Mouse (Mus musculus): ENCODE data around the gene Rph3a. TPM values are rescaled to one million over a fixed set of nuclear protein-coding genes. Genes with fewer than 3 reads are reported as not detected.
"Not testable (repeated sequence)": the region's sequence is repeated elsewhere in the genome, so short reads cannot be mapped to it uniquely, and the experiment has no call there.

Gene Rph3a
- polyA plus RNA-seq, 1 experiment from 2014 or later, result not detected

DNA sequence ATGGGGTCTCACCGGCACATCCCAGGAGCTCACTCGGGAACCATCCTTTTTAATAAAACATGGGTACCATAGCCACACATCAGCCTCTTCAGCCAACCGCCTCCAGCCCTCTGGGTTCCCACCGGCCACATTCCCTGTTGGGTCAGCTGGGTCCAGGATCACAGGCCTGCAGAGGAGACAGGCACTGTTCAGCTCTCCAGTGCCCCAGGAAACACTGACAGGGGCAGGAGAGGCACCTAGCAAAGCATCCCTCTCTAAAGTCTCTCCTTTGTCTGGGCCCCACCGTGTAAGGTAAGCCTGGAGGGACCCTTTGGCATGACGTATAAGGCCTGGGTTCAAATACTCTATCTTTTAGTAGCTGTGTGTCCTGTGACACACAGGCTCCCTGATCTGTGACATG is 111.6 kb downstream of the Rph3a start:
- DNase-seq (ENCODE audit: low spot score) (no peak), ATAC-seq (ENCODE audit: insufficient number of reproducible peaks, low FRiP score, low TSS enrichment, low read depth) (no peak)
- H3K4me1 ChIP-seq (ENCODE audit: control insufficient read depth, insufficient read depth, low read length), result no peaks in the 10 kb centered on the region
- no peaks in the 10 kb centered on the region for H3K27me3 ChIP-seq (ENCODE audit: control insufficient read depth, insufficient read depth, low read length)
- no peak overlapping the region for H3K4me3 ChIP-seq (ENCODE audit: low read depth, low read length)
- no peak overlapping the region for H3K9ac ChIP-seq (ENCODE audit: low read length)
- WGBS, result 90% methylated on average over 6 of the region's 6 CpGs
- H3K36me3 ChIP-seq (ENCODE audit: control insufficient read depth, insufficient read depth, low read length), result no peaks in the 10 kb centered on the region
- no peak overlapping the region for H3K27ac ChIP-seq (replicated peaks; ENCODE audit: low read depth, low read length)
- H3K9me3 ChIP-seq (ENCODE audit: control insufficient read depth, low read length), result no peaks in the 10 kb centered on the region
- H3K4me2 ChIP-seq (ENCODE audit: low read depth, severe bottlenecking), result no peak overlapping the region

DNA sequence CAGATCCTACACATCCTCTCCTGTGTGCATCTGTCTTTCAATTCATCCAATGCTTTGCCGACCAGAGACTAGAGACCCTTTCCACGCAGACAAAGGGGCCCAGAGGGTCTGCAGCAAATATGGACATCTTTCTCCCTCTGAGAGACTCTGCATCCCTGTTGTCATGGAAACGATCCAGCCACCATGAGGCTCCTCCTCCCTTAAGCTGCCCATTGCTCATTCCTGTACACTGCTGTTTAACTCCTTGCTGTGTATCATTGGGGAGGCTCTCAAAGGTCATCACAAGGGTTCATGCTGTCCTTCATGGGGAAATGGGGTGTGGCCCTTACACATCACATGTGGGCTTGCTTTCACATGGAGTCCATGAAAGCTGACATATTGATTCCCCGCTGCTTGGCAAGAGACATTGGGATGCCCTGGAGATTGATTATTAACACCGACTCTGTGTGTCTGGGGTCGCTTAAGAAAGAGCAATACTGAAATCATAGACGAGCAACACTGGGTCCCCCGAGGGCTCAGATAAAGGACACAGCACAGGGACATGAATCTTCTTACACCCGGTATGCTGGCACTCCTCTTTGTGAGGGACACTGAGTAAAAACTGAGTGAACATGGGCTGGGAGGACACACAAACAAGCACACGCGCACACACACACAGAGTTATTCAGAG is 114.5 kb downstream of the Rph3a start:
- 92% methylated on average over 11 of the region's 11 CpGs for WGBS
- no peak overlapping the region for H3K27ac ChIP-seq (replicated peaks; ENCODE audit: low read depth, low read length)
- ATAC-seq (ENCODE audit: insufficient number of reproducible peaks, low FRiP score, low TSS enrichment, low read depth) (no peak), DNase-seq (ENCODE audit: low spot score) (no peak)
- H3K4me1 ChIP-seq (ENCODE audit: control insufficient read depth, insufficient read depth, low read length), result no peaks in the 10 kb centered on the region
- H3K36me3 ChIP-seq (ENCODE audit: control insufficient read depth, insufficient read depth, low read length), result no peaks in the 10 kb centered on the region
- no peak overlapping the region for H3K4me3 ChIP-seq (ENCODE audit: low read depth, low read length)
- H3K9me3 ChIP-seq (ENCODE audit: control insufficient read depth, low read length), result no peaks in the 10 kb centered on the region
- H3K27me3 ChIP-seq (ENCODE audit: control insufficient read depth, insufficient read depth, low read length), result no peaks in the 10 kb centered on the region
- no peak overlapping the region for H3K4me2 ChIP-seq (ENCODE audit: low read depth, severe bottlenecking)
- H3K9ac ChIP-seq (ENCODE audit: low read length), result no peak overlapping the region

DNA sequence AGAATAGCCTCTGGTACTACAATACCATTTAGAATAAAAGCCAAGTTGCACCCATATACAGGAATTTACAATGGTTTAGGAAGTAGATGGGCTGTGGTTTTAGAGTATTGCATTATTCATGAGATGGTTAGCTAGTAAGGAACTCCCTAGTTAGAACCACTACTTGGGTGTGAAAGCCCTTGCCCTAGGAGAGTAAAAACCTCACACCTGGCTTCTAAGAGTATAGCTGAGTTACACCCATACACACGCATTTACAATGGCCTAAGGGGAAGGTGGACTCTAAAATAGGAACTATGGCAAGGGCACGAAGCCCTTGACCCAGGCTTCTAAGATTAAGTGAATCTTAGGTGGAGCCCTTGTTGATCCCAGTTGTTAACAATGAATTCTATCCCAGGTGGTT is 115.2 kb downstream of the Rph3a start:
- H3K27me3 ChIP-seq (ENCODE audit: control insufficient read depth, insufficient read depth, low read length); ATAC-seq (ENCODE audit: insufficient number of reproducible peaks, low FRiP score, low TSS enrichment, low read depth); H3K4me2 ChIP-seq (ENCODE audit: low read depth, severe bottlenecking); H3K27ac ChIP-seq (replicated peaks; ENCODE audit: low read depth, low read length); H3K9ac ChIP-seq (ENCODE audit: low read length); H3K36me3 ChIP-seq (ENCODE audit: control insufficient read depth, insufficient read depth, low read length); H3K4me3 ChIP-seq (ENCODE audit: low read depth, low read length); H3K9me3 ChIP-seq (ENCODE audit: control insufficient read depth, low read length); DNase-seq (ENCODE audit: low spot score); H3K4me1 ChIP-seq (ENCODE audit: control insufficient read depth, insufficient read depth, low read length): not testable (repeated sequence)
- WGBS, result 75% methylated on average over 2 of the region's 2 CpGs

DNA sequence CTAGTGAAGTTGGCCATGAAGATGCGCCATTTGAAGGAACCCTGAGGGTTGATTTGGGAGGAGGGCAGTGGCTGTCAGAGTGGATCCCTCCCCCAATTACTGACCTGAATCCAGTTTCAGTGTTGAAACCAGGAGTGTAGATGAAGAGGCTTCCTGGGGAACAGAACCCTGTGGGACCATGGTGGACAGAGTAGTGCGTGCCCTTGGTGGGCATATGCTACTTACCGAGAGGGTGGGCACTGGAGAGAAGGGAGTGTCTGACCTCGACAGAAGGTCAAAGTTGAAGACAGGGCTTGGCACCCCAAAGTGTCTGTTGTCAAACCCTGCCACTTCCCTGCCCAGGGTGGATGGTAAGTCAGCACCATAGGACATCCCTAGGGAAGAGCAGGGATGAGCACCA is 116.0 kb downstream of the Rph3a start:
- not testable (repeated sequence) for H3K9ac ChIP-seq (ENCODE audit: low read length); H3K4me1 ChIP-seq (ENCODE audit: control insufficient read depth, insufficient read depth, low read length); H3K36me3 ChIP-seq (ENCODE audit: control insufficient read depth, insufficient read depth, low read length); DNase-seq (ENCODE audit: low spot score); H3K4me3 ChIP-seq (ENCODE audit: low read depth, low read length); H3K27me3 ChIP-seq (ENCODE audit: control insufficient read depth, insufficient read depth, low read length); H3K9me3 ChIP-seq (ENCODE audit: control insufficient read depth, low read length); ATAC-seq (ENCODE audit: insufficient number of reproducible peaks, low FRiP score, low TSS enrichment, low read depth); H3K27ac ChIP-seq (replicated peaks; ENCODE audit: low read depth, low read length); H3K4me2 ChIP-seq (ENCODE audit: low read depth, severe bottlenecking)
- WGBS, result 94% methylated on average over 4 of the region's 4 CpGs

DNA sequence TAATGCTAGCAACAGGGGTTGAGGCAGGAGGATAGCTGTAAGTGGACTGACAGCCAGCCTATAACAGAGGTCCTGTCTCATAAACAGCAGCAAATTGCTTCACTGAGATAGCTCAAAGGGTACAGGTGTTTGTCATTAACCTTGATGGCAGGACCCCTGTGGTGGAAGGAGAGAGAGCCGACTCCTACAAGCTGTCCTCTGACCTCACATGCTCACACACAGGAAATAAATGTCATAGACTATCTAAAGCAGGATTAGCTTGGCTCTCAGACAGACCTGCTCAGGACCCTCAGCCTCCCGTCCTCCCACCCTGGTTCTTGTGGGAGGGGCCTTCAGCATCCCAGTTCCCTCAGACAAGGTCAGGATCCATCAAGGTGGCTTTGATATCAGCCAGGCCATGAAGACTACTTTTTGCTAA is 117.6 kb downstream of the Rph3a start:
- Histone ChIP-seq H3K9me3 (ENCODE audit: control insufficient read depth, low read length) (no peaks in the 10 kb centered on the region), H3K4me3 (ENCODE audit: low read depth, low read length) (no peak overlapping the region), H3K27me3 (ENCODE audit: control insufficient read depth, insufficient read depth, low read length) (no peaks in the 10 kb centered on the region), H3K4me2 (ENCODE audit: low read depth, severe bottlenecking) (no peak overlapping the region), H3K9ac (ENCODE audit: low read length) (no peak overlapping the region), H3K36me3 (ENCODE audit: control insufficient read depth, insufficient read depth, low read length) (no peaks in the 10 kb centered on the region), H3K27ac (replicated peaks; ENCODE audit: low read depth, low read length) (no peak overlapping the region), H3K4me1 (ENCODE audit: control insufficient read depth, insufficient read depth, low read length) (no peaks in the 10 kb centered on the region)
- 17% methylated on average over 2 of the region's 2 CpGs for WGBS
- DNase-seq (ENCODE audit: low spot score) (no peak), ATAC-seq (ENCODE audit: insufficient number of reproducible peaks, low FRiP score, low TSS enrichment, low read depth) (no peak)

DNA sequence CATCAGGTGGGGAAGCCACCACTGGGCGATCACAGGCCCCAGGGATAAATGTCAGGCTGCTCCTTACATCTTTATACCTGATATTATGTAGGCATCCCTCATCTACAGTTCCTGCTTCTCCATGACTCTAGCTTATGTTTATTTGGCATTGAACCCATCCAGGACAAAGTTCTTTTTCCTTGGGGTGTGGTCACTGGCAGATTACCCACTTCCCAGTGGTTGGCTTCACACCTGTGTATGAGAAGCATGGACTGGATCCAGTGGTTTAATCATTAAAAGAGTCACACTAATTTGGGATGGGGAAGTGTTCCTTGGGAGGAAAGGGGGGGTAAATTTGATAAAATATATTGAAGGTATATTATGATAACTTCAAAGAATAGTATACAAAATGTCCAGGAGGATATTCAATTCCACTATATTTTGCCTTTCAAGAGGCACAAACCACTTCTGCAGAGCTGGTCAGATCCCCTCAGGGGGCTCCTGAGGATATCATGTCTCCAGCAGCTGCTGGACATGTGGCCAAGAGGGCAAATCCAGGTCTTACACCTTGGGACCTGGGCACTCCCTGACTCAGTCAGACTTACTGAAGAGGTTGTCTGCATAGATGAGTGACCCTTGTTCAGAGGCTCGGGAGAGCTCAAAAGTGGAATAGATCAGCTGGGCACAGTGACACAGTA is 118.2 kb downstream of the Rph3a start:
- H3K27ac ChIP-seq (replicated peaks; ENCODE audit: low read depth, low read length); H3K9me3 ChIP-seq (ENCODE audit: control insufficient read depth, low read length); H3K4me2 ChIP-seq (ENCODE audit: low read depth, severe bottlenecking); ATAC-seq (ENCODE audit: insufficient number of reproducible peaks, low FRiP score, low TSS enrichment, low read depth); DNase-seq (ENCODE audit: low spot score); H3K36me3 ChIP-seq (ENCODE audit: control insufficient read depth, insufficient read depth, low read length); H3K9ac ChIP-seq (ENCODE audit: low read length); H3K27me3 ChIP-seq (ENCODE audit: control insufficient read depth, insufficient read depth, low read length); H3K4me1 ChIP-seq (ENCODE audit: control insufficient read depth, insufficient read depth, low read length); H3K4me3 ChIP-seq (ENCODE audit: low read depth, low read length): not testable (repeated sequence)
- WGBS, result 67% methylated on average over 2 of the region's 2 CpGs

DNA sequence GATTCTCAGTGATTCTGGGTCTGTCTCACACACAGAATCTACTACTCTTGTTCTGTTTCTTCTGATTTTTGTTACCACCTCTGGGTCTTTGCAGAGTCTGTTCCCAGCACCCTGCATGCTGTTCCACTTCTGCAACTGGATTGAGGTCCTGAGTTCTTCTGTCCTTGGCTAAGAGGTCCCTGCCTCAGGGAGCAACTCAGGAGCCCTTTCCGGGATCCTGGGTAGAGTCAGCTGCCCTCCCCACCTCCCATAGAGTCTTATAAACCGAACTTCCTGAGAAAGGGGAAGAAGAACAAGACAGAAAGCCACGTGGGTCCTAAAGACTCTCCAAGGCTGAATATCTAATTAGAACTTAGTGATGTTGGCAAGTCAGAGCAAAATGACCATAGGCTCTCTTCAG is 118.9 kb downstream of the Rph3a start:
- DNase-seq (ENCODE audit: low spot score) (no peak), ATAC-seq (ENCODE audit: insufficient number of reproducible peaks, low FRiP score, low TSS enrichment, low read depth) (no peak)
- Histone ChIP-seq H3K9me3 (ENCODE audit: control insufficient read depth, low read length) (no peaks in the 10 kb centered on the region), H3K4me3 (ENCODE audit: low read depth, low read length) (no peak overlapping the region), H3K27me3 (ENCODE audit: control insufficient read depth, insufficient read depth, low read length) (no peaks in the 10 kb centered on the region), H3K36me3 (ENCODE audit: control insufficient read depth, insufficient read depth, low read length) (no peaks in the 10 kb centered on the region), H3K4me1 (ENCODE audit: control insufficient read depth, insufficient read depth, low read length) (no peaks in the 10 kb centered on the region), H3K9ac (ENCODE audit: low read length) (no peak overlapping the region), H3K4me2 (ENCODE audit: low read depth, severe bottlenecking) (no peak overlapping the region), H3K27ac (replicated peaks; ENCODE audit: low read depth, low read length) (no peak overlapping the region)
- WGBS, result 52% methylated on average over 3 of the region's 3 CpGs
